Mouse (Mus musculus) C2C12 (cell line): ENCODE results near the gene Sfxn4. TPM values are rescaled to one million over a fixed set of nuclear protein-coding genes. Genes with fewer than 3 reads are reported as not detected.

ENCODE experiments used
- H3K27me3 ChIP-seq: one replicate; pipeline ENCODE4 v1.6.1; 2011; ENCODE audit not compliant: control insufficient read depth, insufficient read depth, insufficient read length
- H3K36me3 ChIP-seq: one replicate; pipeline ENCODE4 v1.6.1; 2011; ENCODE audit not compliant: control insufficient read depth, insufficient read depth
- H3K4me3 ChIP-seq: one replicate; pipeline ENCODE4 v1.5.1; 2011; ENCODE audit warnings: mild to moderate bottlenecking, control low read depth; ENCODE audit not compliant: poor library complexity, insufficient read depth, severe bottlenecking
- H3K79me2 ChIP-seq: one replicate; pipeline ENCODE4 v1.6.1; 2011; ENCODE audit not compliant: control insufficient read depth, insufficient read depth
- H3K79me3 ChIP-seq: one replicate; pipeline ENCODE4 v1.6.1; 2011; ENCODE audit warnings: low read depth, control low read depth
- H3ac ChIP-seq: one replicate; pipeline ENCODE3; 2011; ENCODE audit warnings: low read depth; ENCODE audit not compliant: control insufficient read depth, insufficient read length
- CEBPB ChIP-seq: IDR thresholded peaks from one replicate; pipeline ENCODE4 v1.6.1; 2011; ENCODE audit warnings: low read depth, mild to moderate bottlenecking, control low read depth, moderate library complexity
- CTCF ChIP-seq: IDR thresholded peaks from one replicate; pipeline ENCODE4 v1.5.1; 2011; ENCODE audit not compliant: control insufficient read depth, insufficient read depth, insufficient read length
- FOSL1 ChIP-seq: IDR thresholded peaks from one replicate; pipeline ENCODE4 v1.8.0; 2011; ENCODE audit warnings: mild to moderate bottlenecking, low read length; ENCODE audit not compliant: poor library complexity, insufficient read depth, severe bottlenecking
- MAX ChIP-seq: IDR thresholded peaks from one replicate; pipeline ENCODE4 v1.6.1; 2011; ENCODE audit warnings: mild to moderate bottlenecking, control low read depth
- MYOD1 ChIP-seq: IDR thresholded peaks from one replicate; pipeline ENCODE4 v1.6.1; 2011; ENCODE audit warnings: low read depth; ENCODE audit not compliant: control insufficient read depth, insufficient read length
- MYOG ChIP-seq: IDR thresholded peaks from one replicate; pipeline ENCODE4 v1.6.1; 2011; ENCODE audit not compliant: control insufficient read depth, insufficient read length; ENCODE audit errors: extremely low read depth
- USF1 ChIP-seq: IDR thresholded peaks from one replicate; pipeline ENCODE4 v1.6.1; 2011; ENCODE audit warnings: low read depth, mild to moderate bottlenecking, control low read depth, moderate library complexity
- polyA plus RNA-seq: library from polyadenylated mRNA; unstranded; fragments of >200 nt; fragmentation: generic; extraction: Trizol; gene quantifications from one replicate; pipeline ENCODE4 v1.2.1, GENCODE M21; 2012; ENCODE audit warnings: missing spikeins

Gene Sfxn4
- polyA plus RNA-seq, 1 experiment: 1.8 TPM

- no peak overlapping the region for H3ac ChIP-seq
- H3K4me3 ChIP-seq: no peak overlapping the region
- H3K36me3 ChIP-seq: peaks cover 7% of the 10 kb centered on the region
- no peak for TF ChIP-seq CEBPB
- no peak for TF ChIP-seq USF1
- no peak for TF ChIP-seq MAX
- TF ChIP-seq CTCF: no peak
- H3K79me2 ChIP-seq: no peaks in the 10 kb centered on the region
- H3K27me3 ChIP-seq: no peaks in the 10 kb centered on the region
- H3K79me3 ChIP-seq: no peaks in the 10 kb centered on the region
These were observed 15.5 kb downstream of the Sfxn4 start for GRCm38 (mm10) chr19:60845731-60846130.

- no peak for TF ChIP-seq CTCF
- TF ChIP-seq FOSL1: no peak
- TF ChIP-seq MYOD1: no peak
- TF ChIP-seq CEBPB: no peak
- no peak for TF ChIP-seq USF1
- no peak for TF ChIP-seq MAX
- no peak for TF ChIP-seq MYOG
- Histone ChIP-seq H3K4me3 (no peak overlapping the region), H3K79me2 (no peaks in the 10 kb centered on the region), H3K27me3 (no peaks in the 10 kb centered on the region), H3ac (no peak overlapping the region), H3K36me3 (peaks cover 9% of the 10 kb centered on the region), H3K79me3 (no peaks in the 10 kb centered on the region)
These were observed 18.0 kb downstream of the Sfxn4 start for GRCm38 (mm10) chr19:60843324-60843723.

GRCm38 (mm10) chr19:60837747-60838146 is 23.5 kb downstream of the Sfxn4 start:
- H3K4me3 ChIP-seq: no peak overlapping the region
- TF ChIP-seq USF1 (no peak), MYOG (no peak), MYOD1 (no peak), MAX (no peak), FOSL1 (no peak), CEBPB (no peak), CTCF (no peak)
- no peaks in the 10 kb centered on the region for H3K79me3 ChIP-seq
- H3K27me3 ChIP-seq: no peaks in the 10 kb centered on the region
- no peak overlapping the region for H3ac ChIP-seq
- peaks cover 40% of the 10 kb centered on the region for H3K36me3 ChIP-seq
- H3K79me2 ChIP-seq: no peaks in the 10 kb centered on the region

- Histone ChIP-seq H3K79me3 (no peaks in the 10 kb centered on the region), H3K4me3 (no peak overlapping the region), H3K36me3 (peaks cover 30% of the 10 kb centered on the region), H3ac (no peak overlapping the region), H3K79me2 (no peaks in the 10 kb centered on the region), H3K27me3 (no peaks in the 10 kb centered on the region)
- TF ChIP-seq FOSL1 (no peak), USF1 (no peak), MYOG (no peak), CEBPB (no peak), CTCF (no peak), MYOD1 (no peak), MAX (no peak)
These were observed 42.6 kb downstream of the Sfxn4 start for GRCm38 (mm10) chr19:60818677-60819076.

- H3K79me2 ChIP-seq: peaks cover 15% of the 10 kb centered on the region
- no peak overlapping the region for H3ac ChIP-seq
- no peak for TF ChIP-seq USF1
- no peak overlapping the region for H3K4me3 ChIP-seq
- H3K79me3 ChIP-seq: peaks cover 6% of the 10 kb centered on the region
- no peaks in the 10 kb centered on the region for H3K27me3 ChIP-seq
- H3K36me3 ChIP-seq: peaks cover 14% of the 10 kb centered on the region
These were observed 48.1 kb downstream of the Sfxn4 start for GRCm38 (mm10) chr19:60813133-60813532.

- Histone ChIP-seq H3ac (peak overlapping the region; percentile 67), H3K79me3 (peaks cover 6% of the 10 kb centered on the region), H3K27me3 (no peaks in the 10 kb centered on the region), H3K79me2 (peaks cover 15% of the 10 kb centered on the region), H3K4me3 (peak overlapping the region; percentile 56), H3K36me3 (peaks cover 6% of the 10 kb centered on the region)
- TF ChIP-seq MAX (no peak), MYOD1 (no peak), CTCF (no peak), MYOG (no peak), FOSL1 (no peak), USF1 (no peak)
These were observed 49.3 kb downstream of the Sfxn4 start for GRCm38 (mm10) chr19:60812036-60812389.
